Mouse (Mus musculus) thymus, adult 2 months (tissue): ENCODE measurements around the gene Fsd1.

ENCODE experiments used
- CTCF ChIP-seq: fragments of 200-500 bp; IDR thresholded peaks from 2 replicates; pipeline ENCODE4 v1.5.1; 2012; ENCODE audit warnings: mild to moderate bottlenecking, control low read depth, low read length, moderate library complexity, borderline replicate concordance; ENCODE audit not compliant: control insufficient read depth, poor library complexity, insufficient read depth; ENCODE audit errors: extremely low read depth
- POLR2A ChIP-seq: fragments of 200-500 bp; IDR thresholded peaks from 2 replicates; pipeline ENCODE4 v1.6.1; 2012; ENCODE audit warnings: mild to moderate bottlenecking, low read length, control low read depth, moderate library complexity; ENCODE audit not compliant: control insufficient read depth, poor library complexity, insufficient read depth; ENCODE audit errors: extremely low read depth

GRCm38 (mm10) chr17:56010255-56010654, 23.9 kb downstream of the Fsd1 start:
- TF ChIP-seq CTCF = no peak
- no peak for TF ChIP-seq POLR2A
